Mouse (Mus musculus) B cell, adult 62 days (primary cell): ENCODE data around the gene Ccdc60. TPM values are rescaled to one million over a fixed set of nuclear protein-coding genes. Genes with fewer than 3 reads are reported as not detected.

Experiments used
- total RNA-seq: library from RNA; stranded (reverse); gene quantifications from 4 replicates; pipeline ENCODE4 v1.2.4, GENCODE M21; 2023

Ccdc60 gene
- not detected in 4 replicates for total RNA-seq

DNA sequence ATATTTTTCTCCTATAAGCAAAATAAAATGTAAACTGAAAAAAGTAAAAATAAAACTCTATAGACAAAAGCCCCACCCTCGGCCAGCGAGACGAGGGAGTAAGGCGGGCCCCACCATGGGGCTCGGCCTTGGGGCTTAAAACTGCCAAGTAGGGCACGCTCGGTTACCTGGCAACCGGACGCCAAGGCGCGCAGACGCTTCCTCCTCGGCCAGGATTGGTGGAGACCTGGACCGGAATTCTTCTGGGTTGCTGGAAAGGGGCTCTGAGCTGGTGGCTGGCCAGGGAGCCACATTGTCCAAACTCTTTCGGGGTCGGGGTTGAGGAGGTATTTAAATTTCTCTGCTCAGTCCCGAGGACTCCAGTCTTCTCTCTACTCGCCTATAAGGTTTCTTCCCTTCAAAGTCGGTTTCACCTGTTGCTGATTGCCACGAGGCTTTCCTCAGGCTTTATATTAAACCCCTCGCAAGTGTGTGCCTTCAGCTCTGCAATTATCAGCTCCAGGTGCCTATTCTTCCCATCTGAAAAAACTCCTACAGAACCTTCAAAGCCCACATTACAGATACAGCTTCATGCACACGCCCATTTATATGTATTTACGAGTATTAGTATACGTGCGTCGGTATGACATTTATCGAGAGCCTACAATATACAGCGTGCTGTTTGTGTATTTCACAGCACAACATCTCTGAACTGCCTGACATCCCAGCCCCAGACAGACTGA lies at the start of gene Ccdc60:
Gene Ccdc60, minus strand, starts transcription at position 137 of the 722 bp plus-strand sequence.

DNA sequence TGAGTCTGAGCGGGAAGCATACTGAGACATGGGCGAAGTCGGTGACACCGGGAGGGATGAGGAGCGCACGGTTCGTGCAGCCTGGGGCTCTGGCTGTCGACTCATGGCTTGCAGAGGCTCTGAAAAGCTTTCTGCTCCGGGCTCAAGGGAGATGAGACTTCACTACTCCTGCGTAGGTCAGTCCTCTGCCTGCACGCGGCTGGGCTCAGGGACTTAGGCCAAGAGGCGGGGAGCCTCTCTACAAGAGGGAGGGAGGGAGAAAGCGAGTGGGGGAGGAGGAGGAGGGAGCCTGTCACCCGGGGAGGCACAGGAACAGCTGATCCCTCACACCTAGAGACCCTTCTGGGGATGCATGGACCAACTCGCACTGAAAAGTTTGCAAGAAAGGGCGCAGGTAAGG lies 205.7 kb downstream of the Ccdc60 start, which contains the start of gene Tmem233:
Gene Tmem233, minus strand, starts transcription at position 164 of the 400 bp plus-strand sequence.

Other genes with a start within 250 kb of the Ccdc60 start
- gene Tmem233, start 205.7 kb downstream of the Ccdc60 start, total RNA-seq: not detected in 4 replicates
- gene Hspb8, start 133.9 kb upstream of the Ccdc60 start, total RNA-seq: not detected in 4 replicates